Comparison of ENCODE assay signal across 8 mouse cellular contexts in genomic region chr7:81057471-81057870, GRCm38 (mm10). TPM values are rescaled to one million over a fixed set of nuclear protein-coding genes. Genes with fewer than 3 reads are reported as not detected.
A peak's percentile ranks its signal among the peaks of the same experiment; 100 is the strongest.
DNase-seq lines count a peak whose midpoint lies in the region; ATAC-seq and TF ChIP-seq lines count a peak whose summit lies in the region.

Alpk3 (plus strand) TSS chr7:81057600.

- intact Hi-C loops in left cerebral cortex, postnatal 25 days (cut with DNase I): no loop called here

- H3K27me3 ChIP-seq in forebrain, embryonic 10.5 days (ENCODE audit: poor library complexity, severe bottlenecking): no peaks in the 10 kb centered on the region; the same call in 1 of the 2 replicates
- H3K27me3 ChIP-seq in forebrain, embryonic 13.5 days: no peaks in the 10 kb centered on the region; the same call in 1 of the 2 replicates
- peaks cover 25% of the 10 kb centered on the region for H3K27me3 ChIP-seq in limb, embryonic 13.5 days

- 29% methylated on average over 27 of the region's 27 CpGs for WGBS in forebrain, embryonic 10.5 days
- 38% methylated on average over 27 of the region's 27 CpGs for WGBS in forebrain, embryonic 13.5 days
- WGBS in limb, embryonic 13.5 days: 14% methylated on average over 27 of the region's 27 CpGs

- H3K4me3 ChIP-seq in forebrain, embryonic 10.5 days: peak within 1 kb of the TSS; percentile 22; the same call in 1 of the 2 replicates
- H3K4me3 ChIP-seq in forebrain, embryonic 13.5 days: no peak within 1 kb of the TSS
- peak within 1 kb of the TSS; percentile 39 to 62 for H3K4me3 ChIP-seq in ES-E14 (ENCODE audit: insufficient read depth in 1 of 2, low read depth in 1 of 2, low read length in 2 of 2, poor library complexity in 1 of 2, severe bottlenecking in 1 of 2)
- H3K4me3 ChIP-seq in limb, embryonic 13.5 days: peak within 1 kb of the TSS; percentile 8; the same call in 1 of the 2 replicates

- H3K4me1 ChIP-seq in forebrain, embryonic 10.5 days: peaks cover 28% of the 10 kb centered on the region
- H3K4me1 ChIP-seq in forebrain, embryonic 13.5 days: no peaks in the 10 kb centered on the region
- peaks cover 6 to 21% of the 10 kb centered on the region in 2 experiments; a peak in 3 of 4 replicates for H3K4me1 ChIP-seq in ES-E14 (ENCODE audit: control insufficient read depth in 2 of 2, insufficient read depth in 2 of 2, low read length in 2 of 2, poor library complexity in 1 of 2)
- 0 out of 2 replicates have a peak, but pooled peaks cover 8% of the 10 kb centered on the region for H3K4me1 ChIP-seq in limb, embryonic 13.5 days

- H3K27ac ChIP-seq in forebrain, embryonic 10.5 days: peak within 1 kb of the TSS; percentile 70
- H3K27ac ChIP-seq in forebrain, embryonic 13.5 days: no peak within 1 kb of the TSS
- no peak within 1 kb of the TSS for H3K27ac ChIP-seq in ES-E14 (ENCODE audit: insufficient read depth, low read depth, low read length, poor library complexity, severe bottlenecking)
- H3K27ac ChIP-seq in limb, embryonic 13.5 days: no peak within 1 kb of the TSS

- in situ Hi-C loops in ES-E14 (cut with MboI; ENCODE audit: low sequenced_read_pairs in 2 of 2, unreplicated experiment in 2 of 2): no loop called here

- DNase-seq in forebrain, embryonic 10.5 days (ENCODE audit: extremely low spot score, low spot score): no peak
- DNase-seq in ES-E14 (ENCODE audit: low read depth, low spot score): no peak
- DNase-seq in heart, adult 8-10 months (ENCODE audit: low spot score): peak; percentile 32
- no peak for DNase-seq in adrenal gland, adult 8-10 months
- DNase-seq in embryo, embryonic 10 days (ENCODE audit: low spot score): no peak
- no peak for DNase-seq in left cerebral cortex, postnatal 25 days (ENCODE audit: low spot score in 2 of 2)

- no peak within 1 kb of the TSS for H3K4me2 ChIP-seq in forebrain, embryonic 13.5 days
- peak within 1 kb of the TSS; percentile 39 for H3K4me2 ChIP-seq in limb, embryonic 13.5 days (replicated peaks)

- no peak for ATAC-seq in forebrain, embryonic 13.5 days
- ATAC-seq in limb, embryonic 13.5 days (ENCODE audit: low FRiP score, low read depth): peak; percentile 40; the same call in 1 of the 2 replicates

- no peaks in the 10 kb centered on the region for H3K9me3 ChIP-seq in forebrain, embryonic 10.5 days
- H3K9me3 ChIP-seq in forebrain, embryonic 13.5 days (replicated peaks): no peaks in the 10 kb centered on the region
- no peaks in the 10 kb centered on the region for H3K9me3 ChIP-seq in ES-E14 (ENCODE audit: control insufficient read depth, insufficient read depth, low read depth, low read length)
- H3K9me3 ChIP-seq in limb, embryonic 13.5 days: no peaks in the 10 kb centered on the region

- H3K36me3 ChIP-seq in forebrain, embryonic 10.5 days (replicated peaks): no peaks in the 10 kb centered on the region
- H3K36me3 ChIP-seq in forebrain, embryonic 13.5 days (ENCODE audit: poor library complexity, severe bottlenecking): no peaks in the 10 kb centered on the region
- no peaks in the 10 kb centered on the region for H3K36me3 ChIP-seq in ES-E14 (ENCODE audit: control insufficient read depth, insufficient read depth, low read length, poor library complexity, severe bottlenecking)
- H3K36me3 ChIP-seq in limb, embryonic 13.5 days: no peaks in the 10 kb centered on the region

- no peak within 1 kb of the TSS for H3K9ac ChIP-seq in forebrain, embryonic 13.5 days
- H3K9ac ChIP-seq in ES-E14 (ENCODE audit: insufficient read depth, low read depth, low read length, poor library complexity, severe bottlenecking): peak within 1 kb of the TSS; percentile 68
- no peak within 1 kb of the TSS; the same call in 1 of the 2 replicates for H3K9ac ChIP-seq in limb, embryonic 13.5 days

TF ChIP-seq in ES-E14, 5 proteins besides CTCF, POLR2A, EP300 and RAD21:
- TF ChIP-seq CHD2 (IDR thresholded peaks at IDR 0.05; ENCODE audit: low read depth, low read length): no peak
- TF ChIP-seq MAFK (IDR thresholded peaks at IDR 0.05; ENCODE audit: insufficient read depth, low read depth, low read length): no peak
- no peak for TF ChIP-seq ZC3H11A (IDR thresholded peaks at IDR 0.05; ENCODE audit: borderline replicate concordance, low read depth, low read length)
- no peak for TF ChIP-seq ZNF384 (IDR thresholded peaks at IDR 0.05; ENCODE audit: low read depth, low read length)
- no peak for TF ChIP-seq HCFC1 (IDR thresholded peaks at IDR 0.05; ENCODE audit: borderline replicate concordance, insufficient read depth, low read length)

RNA-seq across cellular contexts. Expression of gene Alpk3, which starts in this region (rescaled TPM):
- polyA plus RNA-seq in forebrain, embryonic 10.5 days (2016; fragmentation: Nextera tagmentation; extraction: Ambion mirVana): 0.02 and 0.11 TPM in 2 replicates
- 0.06 TPM in 1 of 2 replicates, not detected in the other for polyA plus RNA-seq in forebrain, embryonic 13.5 days (2015; fragmentation: Nextera tagmentation; extraction: Ambion mirVana)
- total RNA-seq in ES-E14 (2012; rRNA removed): 3.3 and 9.4 TPM in 2 replicates
- total RNA-seq in heart, adult 8-10 months (2022): 100 to 1,000 TPM; 138 to 167 (median 145) TPM
- 2.3 and 2.4 TPM in 2 replicates for polyA plus RNA-seq in limb, embryonic 13.5 days (2015; fragmentation: Nextera tagmentation; extraction: Ambion mirVana)
- total RNA-seq in adrenal gland, adult 8-10 months (2022): under 1 TPM; 0.12 to 0.24 (median 0.19) TPM
- under 1 TPM; 0.30 to 0.32 TPM for total RNA-seq in left cerebral cortex, postnatal 25 days (2021)

Comparison
In these comparisons a context has a peak if more than half of its experiments do, and no peak if none do; other contexts are left out.
1. RNA of gene Alpk3 (total RNA-seq): 138 to 167 TPM in heart, adult 8-10 months; 3.3 to 9.4 TPM in ES-E14, 0.30 to 0.32 TPM in left cerebral cortex, postnatal 25 days and 0.12 to 0.24 TPM in adrenal gland, adult 8-10 months; every median in the first group is over 10 times any median in the second.